Mouse (Mus musculus): ENCODE data around the gene Ipo11.

DNA sequence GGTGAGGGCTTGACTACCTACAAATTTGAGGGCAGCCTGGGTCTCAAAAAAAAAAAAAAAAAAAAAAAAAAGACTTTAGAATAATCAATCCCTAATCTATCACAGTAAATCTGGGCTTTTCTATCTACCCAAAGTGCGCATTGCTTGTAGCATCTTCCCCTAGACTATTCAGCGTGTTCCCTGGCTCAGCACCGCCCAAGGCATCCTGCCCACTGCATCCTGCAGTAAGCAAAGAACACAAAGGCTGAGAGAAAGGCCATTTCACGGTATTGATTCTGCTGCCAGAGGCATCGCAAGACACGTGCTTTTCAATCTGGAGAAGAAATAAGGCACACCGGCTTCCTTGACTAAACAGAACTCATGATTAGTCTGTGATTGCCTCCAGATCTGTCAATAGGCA is 147.9 kb downstream of the Ipo11 start:
- no peak for TF ChIP-seq CTCF (IDR thresholded peaks at IDR 0.05; ENCODE audit: extremely low read depth, insufficient read depth, insufficient read length, insufficient replicate concordance)
- TF ChIP-seq POLR2A (IDR thresholded peaks at IDR 0.05; ENCODE audit: low read depth, low read length) = no peak

All from spleen, adult 2 months (tissue).